Mouse (Mus musculus) neural tube, embryonic 11.5 days (tissue): Measurements from ENCODE around the gene Rbfox3. TPM values are rescaled to one million over a fixed set of nuclear protein-coding genes. Genes with fewer than 3 reads are reported as not detected.

Experiments
- ATAC-seq: fragments of 200-750 bp; cut with Nextera tagmentation; 2 replicates; pipeline ENCODE4 v1.8.0; 2017; ENCODE audit warnings: moderate number of reproducible peaks, mild to moderate bottlenecking, moderate TSS enrichment, moderate library complexity; ENCODE audit not compliant: insufficient read depth, low FRiP score, low TSS enrichment
- DNase-seq: peaks from one replicate; pipeline ENCODE4 v3.0.0-alpha.2; 2015; ENCODE audit warnings: low spot score
- H3K27ac ChIP-seq: fragments of 300-500 bp; sonication (generic); 2 replicates; pipeline ENCODE4 v1.5.1; 2014; ENCODE audit warnings: low read depth, mild to moderate bottlenecking, low read length
- H3K27me3 ChIP-seq: fragments of 300-500 bp; sonication (generic); 2 replicates; pipeline ENCODE4 v1.6.1; 2014; ENCODE audit warnings: mild to moderate bottlenecking, low read length, mixed read lengths; ENCODE audit not compliant: control insufficient read depth, insufficient read depth
- H3K36me3 ChIP-seq: fragments of 300-500 bp; sonication (generic); 2 replicates; pipeline ENCODE4 v1.6.1; 2014; ENCODE audit warnings: mild to moderate bottlenecking, low read length, moderate library complexity, mixed read lengths; ENCODE audit not compliant: control insufficient read depth, insufficient read depth
- H3K4me1 ChIP-seq: fragments of 300-500 bp; sonication (generic); 2 replicates; pipeline ENCODE4 v1.6.1; 2014; ENCODE audit warnings: low read length, mixed read lengths; ENCODE audit not compliant: control insufficient read depth, insufficient read depth
- H3K4me2 ChIP-seq: fragments of 300-500 bp; sonication (generic); 2 replicates; pipeline ENCODE4 v1.6.1; 2014; ENCODE audit warnings: low read depth, mild to moderate bottlenecking, moderate library complexity
- H3K4me3 ChIP-seq: fragments of 300-500 bp; sonication (generic); 2 replicates; pipeline ENCODE4 v1.5.1; 2014; ENCODE audit warnings: low read depth, low read length
- H3K9ac ChIP-seq: fragments of 300-500 bp; sonication (generic); 2 replicates; pipeline ENCODE4 v1.6.1; 2014; ENCODE audit warnings: mild to moderate bottlenecking, low read length
- H3K9me3 ChIP-seq: fragments of 300-500 bp; sonication (generic); 2 replicates; pipeline ENCODE4 v1.6.1; 2016; ENCODE audit warnings: low read length; ENCODE audit not compliant: control insufficient read depth
- WGBS: fragments of 180-500 bp; shearing (Covaris S2); extraction: QIAGEN DNeasy Blood & Tissue Kit; methylation state at CpG from one replicate; pipeline ENCODE4 v1.1.7; 2014; 5-methylcytosine and 5-hydroxymethylcytosine counted together
- polyA plus RNA-seq: library from polyadenylated mRNA; unstranded; fragments of >200 nt; fragmentation: Nextera tagmentation; extraction: Ambion mirVana; gene quantifications from 2 replicates; pipeline ENCODE4 v1.2.1, GENCODE M21; 2014

Rbfox3 gene
- polyA plus RNA-seq, 1 experiment from 2014 or later, result 16.2 TPM

DNA sequence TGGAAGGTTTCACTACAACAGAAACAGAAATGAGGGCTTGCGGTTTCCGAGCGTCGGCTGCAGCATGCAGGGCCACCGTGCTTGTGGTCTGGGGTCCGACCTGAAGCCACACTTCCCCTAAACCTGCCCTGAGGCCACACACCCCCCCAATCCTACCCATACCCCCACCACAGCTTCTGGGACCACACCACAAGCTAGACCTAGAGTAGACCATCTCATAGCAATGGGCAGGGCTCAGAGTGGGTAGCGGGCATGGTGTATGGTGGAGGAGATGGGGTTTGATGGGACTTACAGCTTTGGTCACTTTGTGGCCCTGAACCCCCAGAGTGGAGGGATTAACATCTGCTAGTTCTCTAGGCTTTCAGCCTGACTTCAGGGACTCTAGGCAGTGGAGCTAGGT, 420.2 kb downstream of the Rbfox3 start:
- Histone ChIP-seq H3K4me3 (no peak overlapping the region), H3K36me3 (no peaks in the 10 kb centered on the region), H3K27ac (no peak overlapping the region), H3K4me2 (no peak overlapping the region), H3K4me1 (peaks cover 14% of the 10 kb centered on the region), H3K9me3 (no peaks in the 10 kb centered on the region), H3K27me3 (no peaks in the 10 kb centered on the region), H3K9ac (no peak overlapping the region)
- DNase-seq, result no peak
- 85% methylated on average over 7 of the region's 7 CpGs for WGBS
- no peak for ATAC-seq

DNA sequence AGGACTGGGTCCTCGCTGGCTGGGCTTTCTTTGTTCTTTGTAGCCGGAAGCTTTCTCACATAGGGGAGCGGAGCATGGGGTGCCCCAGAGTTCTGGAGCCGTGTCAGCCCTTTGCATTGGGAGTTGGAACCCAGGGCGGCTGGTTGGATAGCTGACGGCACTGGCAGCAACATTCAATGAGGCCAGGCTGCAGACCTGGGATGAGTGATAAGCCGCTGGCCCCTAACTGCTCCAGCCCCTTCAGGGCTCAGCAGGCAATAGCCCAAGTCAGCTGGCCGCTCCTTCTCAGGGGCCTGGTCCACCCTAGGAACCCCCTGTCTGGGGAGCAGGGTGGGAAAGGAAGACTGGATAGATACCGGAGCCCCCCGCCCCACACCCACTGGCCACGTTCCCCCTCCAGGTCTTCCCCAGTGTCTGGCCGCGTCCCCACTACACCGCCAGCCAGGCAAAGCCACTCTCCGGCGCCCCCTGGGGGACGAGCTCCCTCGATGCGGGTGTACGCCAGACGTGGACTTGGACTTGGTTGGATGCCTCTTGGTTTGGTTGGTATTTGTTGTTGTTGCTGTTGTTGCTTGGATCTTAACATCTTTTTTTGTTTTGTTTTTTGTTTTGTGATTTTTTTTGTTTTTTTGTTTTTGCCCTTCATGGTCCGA, 420.7 kb downstream of the Rbfox3 start:
- Histone ChIP-seq H3K36me3 (no peaks in the 10 kb centered on the region), H3K4me3 (no peak overlapping the region), H3K9ac (0 out of 2 replicates have a peak overlapping the region, but pooled peaks have one; percentile 35), H3K4me1 (peaks cover 13% of the 10 kb centered on the region), H3K4me2 (peak overlapping the region; percentile 22), H3K27ac (no peak overlapping the region), H3K9me3 (no peaks in the 10 kb centered on the region), H3K27me3 (no peaks in the 10 kb centered on the region)
- WGBS, result 20% methylated on average over 22 of the region's 22 CpGs
- ATAC-seq (peak; percentile 54), DNase-seq (peak; percentile 88)

DNA sequence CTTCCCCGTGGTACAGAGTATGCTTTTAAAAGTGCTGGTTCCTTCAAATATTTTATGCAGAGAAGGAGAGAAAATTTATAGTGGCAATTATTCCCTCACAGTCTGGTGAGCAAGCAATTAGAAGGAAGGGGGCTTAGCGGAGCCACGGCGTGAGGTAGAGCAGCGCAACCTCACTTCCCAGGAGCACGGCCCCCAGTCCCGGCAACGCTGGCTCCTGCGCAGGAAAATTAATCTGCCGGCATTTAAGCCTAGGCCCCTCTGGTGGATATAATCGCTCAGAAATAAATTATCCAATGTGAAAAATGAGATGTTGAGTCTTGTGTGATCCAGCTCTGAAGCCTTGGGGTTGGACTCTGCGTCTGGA, 422.5 kb downstream of the Rbfox3 start:
- Histone ChIP-seq H3K27ac (peak overlapping the region; percentile 23; the same call in 1 of the 2 replicates), H3K4me2 (no peak overlapping the region), H3K9ac (no peak overlapping the region), H3K27me3 (no peaks in the 10 kb centered on the region), H3K4me3 (no peak overlapping the region), H3K36me3 (no peaks in the 10 kb centered on the region), H3K9me3 (no peaks in the 10 kb centered on the region), H3K4me1 (peaks cover 13% of the 10 kb centered on the region; the same call in 1 of the 2 replicates)
- WGBS, result 70% methylated on average over 12 of the region's 12 CpGs
- DNase-seq (no peak), ATAC-seq (no peak)

DNA sequence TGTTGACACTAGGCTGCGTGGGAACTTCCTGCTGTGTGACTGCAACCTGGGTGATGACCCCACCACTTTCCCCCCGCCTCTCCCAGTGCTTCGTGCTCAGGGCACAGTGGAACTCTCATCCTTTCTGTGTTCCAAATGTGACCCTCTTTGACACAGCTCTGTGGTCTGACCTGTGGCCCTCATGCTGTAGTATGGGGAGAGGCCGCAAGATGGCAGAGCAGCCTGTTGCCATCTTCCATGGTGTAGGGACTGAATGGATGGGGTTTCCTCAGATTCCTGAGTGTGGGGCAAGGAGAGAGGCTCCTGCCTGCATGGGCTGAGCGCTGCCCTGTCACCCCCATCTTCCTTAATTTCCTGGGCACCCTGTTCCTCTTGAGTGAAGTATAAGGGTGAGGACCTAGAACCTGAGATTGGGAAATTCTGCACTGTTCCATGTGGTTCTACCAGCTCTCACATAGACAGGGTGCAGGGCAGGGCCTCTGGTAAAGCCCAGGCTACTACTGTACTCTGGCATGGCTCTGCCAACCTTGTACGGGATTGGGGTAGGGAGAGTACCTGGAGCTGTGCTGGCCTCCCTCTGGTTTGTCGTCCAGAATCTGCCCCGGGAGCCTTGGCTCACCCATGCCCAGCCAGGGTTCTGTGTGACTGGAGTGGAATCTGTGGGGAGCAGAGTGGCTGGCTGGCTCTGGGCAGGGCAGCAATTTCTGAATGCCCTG, 423.0 kb downstream of the Rbfox3 start:
- H3K27ac ChIP-seq, result peak overlapping the region; percentile 23; the same call in 1 of the 2 replicates
- H3K4me2 ChIP-seq, result no peak overlapping the region
- no peak for ATAC-seq
- no peak overlapping the region for H3K4me3 ChIP-seq
- no peak overlapping the region for H3K9ac ChIP-seq
- H3K27me3 ChIP-seq, result no peaks in the 10 kb centered on the region
- no peak for DNase-seq
- H3K36me3 ChIP-seq, result no peaks in the 10 kb centered on the region
- 73% methylated on average over 8 of the region's 8 CpGs for WGBS
- H3K9me3 ChIP-seq, result no peaks in the 10 kb centered on the region
- H3K4me1 ChIP-seq, result peaks cover 13% of the 10 kb centered on the region; the same call in 1 of the 2 replicates

DNA sequence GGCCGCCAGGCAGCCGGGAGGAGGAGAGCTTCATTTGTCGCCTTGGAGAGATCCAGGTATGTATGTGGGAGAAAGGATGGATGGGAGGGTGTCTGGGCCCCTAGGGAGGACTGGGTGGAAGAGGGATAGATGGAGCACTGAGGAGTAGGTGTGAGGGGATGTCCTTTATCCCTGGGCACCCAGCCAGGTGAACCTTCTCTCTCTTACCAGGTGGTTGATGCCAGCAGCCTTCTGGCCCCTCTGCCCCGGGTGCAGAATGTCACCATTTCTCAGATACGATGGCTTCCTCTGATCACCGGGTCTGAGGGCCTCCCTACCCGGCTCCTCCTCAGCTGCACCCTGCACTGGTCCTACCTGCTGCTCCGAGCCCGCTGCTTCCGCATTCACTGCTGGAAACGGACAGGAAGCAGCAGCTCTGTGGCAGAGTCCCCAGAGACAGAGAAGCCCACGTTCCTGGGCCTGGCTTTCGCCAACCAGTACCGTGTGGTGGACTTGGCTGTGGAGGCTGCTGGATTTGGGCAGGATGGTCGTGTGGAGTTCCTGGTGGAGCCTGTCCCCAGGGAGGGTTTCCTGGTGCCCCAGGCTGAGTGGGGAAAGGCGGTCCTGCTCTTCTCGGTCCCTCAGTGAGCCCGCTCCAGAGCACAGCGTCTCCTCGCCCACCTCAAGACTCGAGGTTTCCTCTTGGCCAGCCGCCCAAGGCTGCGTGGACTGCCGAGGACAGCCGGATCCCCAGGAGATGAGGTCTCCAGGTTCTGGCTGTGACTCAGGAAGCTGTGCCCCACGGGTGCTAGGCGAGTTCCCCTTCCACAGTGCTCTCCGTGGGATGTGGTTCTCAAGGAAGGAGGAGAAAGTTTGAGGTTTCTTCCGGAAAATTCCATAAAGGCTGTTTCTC, 424.3 kb downstream of the Rbfox3 start:
- Histone ChIP-seq H3K4me2 (no peak overlapping the region), H3K36me3 (no peaks in the 10 kb centered on the region), H3K4me1 (peaks cover 13% of the 10 kb centered on the region; the same call in 1 of the 2 replicates), H3K9ac (no peak overlapping the region), H3K4me3 (no peak overlapping the region), H3K9me3 (no peaks in the 10 kb centered on the region), H3K27me3 (no peaks in the 10 kb centered on the region), H3K27ac (no peak overlapping the region)
- WGBS, result 89% methylated on average over 29 of the region's 29 CpGs
- no peak for ATAC-seq
- DNase-seq, result no peak

DNA sequence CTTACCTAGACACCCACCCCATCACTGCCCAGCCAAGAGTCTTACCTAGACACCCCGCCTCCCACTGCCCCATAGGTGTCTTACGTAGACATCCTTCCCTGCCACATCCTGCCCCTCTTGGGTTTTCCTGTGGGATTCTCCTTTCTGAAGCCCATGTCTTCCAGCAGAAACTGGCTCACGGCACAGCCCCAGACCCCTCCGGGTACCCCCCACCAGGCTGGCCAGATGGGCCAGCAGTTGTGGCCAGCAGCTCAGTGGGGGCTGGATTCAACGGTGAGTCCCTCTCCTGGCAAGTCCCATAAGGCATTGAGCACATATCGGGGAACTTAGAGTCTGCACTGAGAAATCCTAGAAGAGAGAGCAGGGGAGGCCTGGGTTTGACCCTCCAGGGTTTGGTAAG, 425.1 kb downstream of the Rbfox3 start:
- H3K27me3 ChIP-seq, result no peaks in the 10 kb centered on the region
- ATAC-seq (no peak), DNase-seq (no peak)
- no peaks in the 10 kb centered on the region for H3K9me3 ChIP-seq
- H3K4me1 ChIP-seq, result peaks cover 13% of the 10 kb centered on the region; the same call in 1 of the 2 replicates
- no peak overlapping the region for H3K27ac ChIP-seq
- H3K9ac ChIP-seq, result no peak overlapping the region
- no peaks in the 10 kb centered on the region for H3K36me3 ChIP-seq
- no peak overlapping the region for H3K4me2 ChIP-seq
- H3K4me3 ChIP-seq, result no peak overlapping the region
- WGBS, result 82% methylated on average over 6 of the region's 6 CpGs

DNA sequence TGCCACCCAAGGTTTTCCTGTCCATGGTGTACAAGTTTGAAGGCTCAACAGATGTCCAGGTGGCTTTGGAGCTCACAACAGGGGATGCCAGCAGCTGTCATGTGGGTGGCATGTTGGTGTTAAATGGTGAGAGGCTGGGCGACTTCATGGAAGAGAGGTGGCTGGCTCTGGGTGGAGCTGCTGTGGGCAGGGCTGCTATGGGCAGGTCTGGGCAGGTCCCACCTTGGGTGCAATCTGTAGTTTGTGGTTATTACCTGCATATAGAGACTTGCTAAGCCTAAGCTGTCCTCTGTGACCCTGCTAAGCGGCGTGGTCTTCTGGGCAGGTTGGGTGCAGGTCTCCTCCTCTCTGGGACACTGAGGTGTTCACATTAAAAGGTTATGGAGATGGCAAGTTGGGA, 425.6 kb downstream of the Rbfox3 start:
- Histone ChIP-seq H3K27ac (no peak overlapping the region), H3K4me1 (peaks cover 13% of the 10 kb centered on the region; the same call in 1 of the 2 replicates), H3K4me2 (no peak overlapping the region), H3K27me3 (no peaks in the 10 kb centered on the region), H3K4me3 (no peak overlapping the region), H3K9ac (no peak overlapping the region), H3K9me3 (no peaks in the 10 kb centered on the region), H3K36me3 (no peaks in the 10 kb centered on the region)
- DNase-seq (no peak), ATAC-seq (no peak)
- 86% methylated on average over 3 of the region's 3 CpGs for WGBS

DNA sequence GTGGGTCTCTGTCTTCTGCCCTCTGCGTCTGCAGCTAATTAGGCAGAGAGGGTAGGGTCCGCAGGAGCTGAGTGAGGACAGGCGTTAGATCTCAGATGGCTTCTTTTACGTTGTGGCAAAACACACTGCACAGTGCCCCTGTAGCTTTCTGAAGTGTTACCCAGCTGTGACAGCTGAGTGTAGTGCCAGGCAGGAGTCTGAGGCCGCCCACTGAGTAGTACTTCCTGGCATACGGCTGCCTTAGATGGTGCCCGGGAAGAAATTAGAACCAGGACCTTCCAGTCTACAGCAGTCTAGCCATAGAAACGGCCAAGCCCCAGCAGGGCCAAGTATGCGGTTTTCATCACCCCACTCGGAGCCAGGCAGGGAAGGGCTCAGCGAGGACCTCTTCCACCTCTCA, 426.1 kb downstream of the Rbfox3 start:
- H3K4me1 ChIP-seq, result peaks cover 10% of the 10 kb centered on the region; the same call in 1 of the 2 replicates
- no peak overlapping the region for H3K4me3 ChIP-seq
- H3K27me3 ChIP-seq, result no peaks in the 10 kb centered on the region
- no peak for ATAC-seq
- 75% methylated on average over 11 of the region's 11 CpGs for WGBS
- no peaks in the 10 kb centered on the region for H3K36me3 ChIP-seq
- H3K4me2 ChIP-seq, result no peak overlapping the region
- H3K27ac ChIP-seq, result no peak overlapping the region
- no peaks in the 10 kb centered on the region for H3K9me3 ChIP-seq
- no peak overlapping the region for H3K9ac ChIP-seq
- no peak for DNase-seq
